Mouse (Mus musculus) olfactory bulb, adult 2 months (tissue): ENCODE measurements around the gene Pax5. TPM values are rescaled to one million over a fixed set of nuclear protein-coding genes. Genes with fewer than 3 reads are reported as not detected.

Experiments
- H3K27ac ChIP-seq: fragments of 200-500 bp; 2 replicates; pipeline ENCODE4 v1.5.1; 2012; ENCODE audit warnings: low read depth, low read length; ENCODE audit not compliant: insufficient read depth
- H3K4me1 ChIP-seq: fragments of 200-500 bp; 2 replicates; pipeline ENCODE4 v1.6.1; 2012; ENCODE audit warnings: low read length; ENCODE audit not compliant: control insufficient read depth, insufficient read depth
- H3K4me3 ChIP-seq: fragments of 200-500 bp; 2 replicates; pipeline ENCODE4 v1.5.1; 2012; ENCODE audit warnings: mild to moderate bottlenecking, low read depth, low read length, moderate library complexity; ENCODE audit not compliant: insufficient read depth
- CTCF ChIP-seq: fragments of 200-500 bp; IDR thresholded peaks from 2 replicates; pipeline ENCODE4 v1.5.1; 2012; ENCODE audit warnings: low read depth, mild to moderate bottlenecking, low read length, moderate library complexity; ENCODE audit not compliant: insufficient read depth
- POLR2A ChIP-seq: fragments of 200-500 bp; IDR thresholded peaks from 2 replicates; pipeline ENCODE4 v1.6.1; 2012; ENCODE audit warnings: mild to moderate bottlenecking, low read depth, low read length, moderate library complexity; ENCODE audit not compliant: insufficient read depth
- WGBS: fragments of 180-500 bp; shearing (Covaris S2); methylation state at CpG from one replicate; pipeline ENCODE4 v1.1.7; 2018; 5-methylcytosine and 5-hydroxymethylcytosine counted together
- polyA plus RNA-seq: library from polyadenylated mRNA; stranded (reverse); fragments of >200 nt; gene quantifications from 2 replicates; pipeline ENCODE4 v1.2.4, GENCODE M21; 2012; ENCODE audit warnings: low replicate concordance; ENCODE audit not compliant: missing spikeins, insufficient read depth, insufficient read length

The Pax5 gene
- polyA plus RNA-seq, 1 experiment, result not detected

GRCm38 (mm10) chr4:44708311-44708710 is 2.0 kb downstream of the Pax5 start:
- WGBS, result 69% methylated on average over 8 of the region's 8 CpGs
- Histone ChIP-seq H3K27ac (no peak overlapping the region), H3K4me1 (peaks cover 8% of the 10 kb centered on the region), H3K4me3 (no peak overlapping the region)
- no peak for TF ChIP-seq POLR2A
- TF ChIP-seq CTCF, result no peak

GRCm38 (mm10) chr4:44706865-44707264 is 3.4 kb downstream of the Pax5 start:
- H3K4me1 ChIP-seq, result peaks cover 8% of the 10 kb centered on the region
- TF ChIP-seq CTCF (no peak), POLR2A (no peak)
- no peak overlapping the region for H3K4me3 ChIP-seq
- WGBS, result 47% methylated on average over 1 of the region's 1 CpGs
- H3K27ac ChIP-seq, result no peak overlapping the region

GRCm38 (mm10) chr4:44705967-44706366 is 4.3 kb downstream of the Pax5 start:
- Histone ChIP-seq H3K4me3 (no peak overlapping the region), H3K27ac (no peak overlapping the region), H3K4me1 (peaks cover 8% of the 10 kb centered on the region)
- WGBS, result 13% methylated on average over 7 of the region's 7 CpGs
- TF ChIP-seq CTCF (no peak), POLR2A (no peak)

DNA sequence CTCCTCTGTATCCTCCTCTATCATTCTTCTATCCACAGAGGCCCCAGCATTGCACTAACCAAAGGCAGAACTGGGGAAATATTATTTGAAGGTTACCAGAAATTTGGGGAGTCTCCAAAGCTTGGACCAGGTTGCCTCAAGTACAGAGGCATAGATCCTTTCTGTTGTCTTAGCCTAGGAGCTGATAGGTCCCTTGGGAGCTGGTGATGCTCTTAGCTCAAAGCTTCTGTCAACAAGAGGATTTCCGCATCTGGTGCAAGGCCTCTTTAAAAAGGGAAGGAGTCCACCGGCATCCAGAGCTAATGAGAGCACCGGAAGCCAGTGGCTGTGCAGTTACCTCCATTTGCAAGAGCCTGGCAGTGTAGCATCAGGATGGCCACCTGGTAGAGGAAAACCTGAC is 5.1 kb downstream of the Pax5 start:
- peaks cover 8% of the 10 kb centered on the region for H3K4me1 ChIP-seq
- TF ChIP-seq POLR2A (no peak), CTCF (no peak)
- WGBS, result 20% methylated on average over 3 of the region's 3 CpGs
- H3K4me3 ChIP-seq, result no peak overlapping the region
- no peak overlapping the region for H3K27ac ChIP-seq

GRCm38 (mm10) chr4:44704369-44704745 is 5.9 kb downstream of the Pax5 start:
- TF ChIP-seq CTCF, result no peak
- TF ChIP-seq POLR2A, result no peak
- Histone ChIP-seq H3K4me1 (peaks cover 8% of the 10 kb centered on the region), H3K4me3 (no peak overlapping the region), H3K27ac (no peak overlapping the region)
- WGBS, result 1% methylated on average over 38 of the region's 38 CpGs

DNA sequence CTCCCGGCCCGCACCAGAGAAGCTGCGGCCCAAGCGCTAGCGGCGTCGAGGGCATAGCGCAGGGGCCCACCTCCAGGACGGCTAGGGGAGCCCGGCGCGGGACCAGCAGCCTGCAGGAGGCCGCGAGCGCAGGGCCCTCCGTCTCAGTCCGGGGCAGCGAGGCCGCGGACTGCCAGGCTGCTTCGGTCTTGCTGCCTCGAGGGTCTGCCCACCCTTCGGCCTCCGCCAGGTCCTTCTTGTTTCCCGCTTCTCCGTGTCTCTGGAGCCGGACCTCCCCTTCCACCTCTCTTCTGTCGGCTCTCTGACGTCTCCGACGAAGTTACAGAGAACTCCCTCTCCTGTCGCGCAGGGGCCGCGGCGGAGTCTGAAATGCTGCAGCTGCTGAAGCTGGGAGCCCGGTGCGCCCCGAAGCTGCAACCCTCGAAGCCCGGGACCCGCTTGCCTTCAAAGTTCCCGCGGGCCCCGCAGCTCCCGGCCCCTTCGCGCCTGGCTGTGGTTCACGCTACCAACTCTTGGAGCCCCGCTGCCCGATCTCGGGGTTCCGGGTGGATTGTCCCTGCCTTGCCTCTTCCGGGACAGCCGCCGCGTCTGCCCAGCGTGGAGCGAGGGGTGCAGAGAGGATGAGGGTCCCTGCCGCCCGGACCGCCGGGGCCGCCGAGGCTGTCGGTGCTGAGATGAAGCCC is 6.5 kb downstream of the Pax5 start:
- peaks cover 8% of the 10 kb centered on the region for H3K4me1 ChIP-seq
- no peak for TF ChIP-seq POLR2A
- TF ChIP-seq CTCF, result no peak
- no peak overlapping the region for H3K4me3 ChIP-seq
- 1% methylated on average over 66 of the region's 66 CpGs for WGBS
- no peak overlapping the region for H3K27ac ChIP-seq

- Histone ChIP-seq H3K27ac (no peak overlapping the region), H3K4me1 (peaks cover 8% of the 10 kb centered on the region), H3K4me3 (no peak overlapping the region)
- TF ChIP-seq POLR2A (no peak), CTCF (no peak)
- 3% methylated on average over 58 of the region's 58 CpGs for WGBS
These were observed 7.2 kb downstream of the Pax5 start for GRCm38 (mm10) chr4:44702891-44703685.

GRCm38 (mm10) chr4:44702011-44702527 is 8.2 kb downstream of the Pax5 start:
- no peak overlapping the region for H3K27ac ChIP-seq
- TF ChIP-seq POLR2A (no peak), CTCF (no peak)
- peaks cover 8% of the 10 kb centered on the region for H3K4me1 ChIP-seq
- 2% methylated on average over 25 of the region's 25 CpGs for WGBS
- no peak overlapping the region for H3K4me3 ChIP-seq

- WGBS, result 2% methylated on average over 9 of the region's 9 CpGs
- no peak overlapping the region for H3K4me3 ChIP-seq
- TF ChIP-seq CTCF (0 out of 2 replicates have a peak, but pooled peaks have one; percentile 21), POLR2A (no peak)
- no peak overlapping the region for H3K27ac ChIP-seq
- peaks cover 8% of the 10 kb centered on the region for H3K4me1 ChIP-seq
These were observed 8.8 kb downstream of the Pax5 start for GRCm38 (mm10) chr4:44701513-44701912.

- H3K27ac ChIP-seq, result no peak overlapping the region
These were observed 13.6 kb downstream of the Pax5 start for GRCm38 (mm10) chr4:44696676-44697075.

More at GRCm38 (mm10) chr4:44696676-44697075, 13.6 kb downstream of the Pax5 start:
- Histone ChIP-seq H3K4me1 (peaks cover 3% of the 10 kb centered on the region; the same call in 1 of the 2 replicates), H3K4me3 (no peak overlapping the region)
- TF ChIP-seq CTCF (no peak), POLR2A (no peak)
